Mouse (Mus musculus): ENCODE measurements around the gene Shc2. TPM values are rescaled to one million over a fixed set of nuclear protein-coding genes. Genes with fewer than 3 reads are reported as not detected.

Gene Shc2
- polyA plus RNA-seq (2014; fragmentation: Illumina TruSeq; extraction: RNeasy Lipid Tissue Mini Kit (QIAGEN cat#74804); ENCODE audit: low read depth, low replicate concordance): 4.0 TPM

DNA sequence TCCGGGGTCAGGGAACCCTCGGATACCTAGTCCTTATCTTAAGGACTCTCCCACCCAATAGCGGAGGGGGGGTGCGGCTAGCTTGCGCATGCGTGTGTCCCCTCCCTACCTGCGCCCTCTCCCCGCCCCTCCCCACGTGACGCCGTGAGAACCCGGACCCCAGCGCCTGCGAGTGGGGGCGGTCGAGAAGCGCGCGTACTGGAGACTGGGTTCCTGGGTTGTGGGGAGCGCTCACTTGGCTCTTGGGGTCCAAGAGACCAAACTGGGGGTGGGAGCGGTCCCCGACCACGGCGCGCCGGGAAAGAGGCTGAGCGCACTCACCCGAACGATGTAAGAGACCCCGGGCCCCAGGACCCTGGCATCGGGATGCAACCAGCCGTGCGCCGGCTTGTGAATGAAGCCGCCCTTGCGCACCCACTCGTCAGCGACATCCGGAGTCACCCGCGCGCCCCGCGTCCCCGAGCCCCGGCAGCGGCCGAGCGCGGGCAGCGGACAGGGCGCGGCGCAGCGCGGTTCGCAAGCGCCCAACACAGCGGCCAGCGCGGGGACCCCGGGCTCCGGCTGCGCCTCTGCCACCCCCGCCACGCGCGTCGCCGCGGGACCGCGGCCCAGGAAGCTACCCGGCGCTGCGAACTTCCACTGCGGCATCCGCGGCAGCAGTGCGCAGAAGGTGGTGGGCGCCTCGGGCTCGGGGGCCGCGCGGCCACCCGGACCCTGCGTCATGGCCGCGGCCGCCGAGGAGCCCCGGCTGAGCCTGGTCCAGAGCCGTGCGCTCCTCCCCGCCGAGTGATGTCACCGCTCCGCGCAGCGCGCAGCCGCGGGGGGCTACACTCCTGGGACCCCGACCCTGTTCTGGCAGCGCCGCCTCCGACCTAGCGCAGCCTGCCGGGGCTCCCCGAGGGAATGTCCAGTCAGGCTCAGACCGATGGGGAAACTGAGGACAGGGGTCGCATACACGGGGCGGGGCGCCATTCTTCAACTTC lies at the start of gene Shc2:
Gene Shc2 (minus strand): TSS at position 791 of the 983 bp plus-strand sequence.

DNA sequence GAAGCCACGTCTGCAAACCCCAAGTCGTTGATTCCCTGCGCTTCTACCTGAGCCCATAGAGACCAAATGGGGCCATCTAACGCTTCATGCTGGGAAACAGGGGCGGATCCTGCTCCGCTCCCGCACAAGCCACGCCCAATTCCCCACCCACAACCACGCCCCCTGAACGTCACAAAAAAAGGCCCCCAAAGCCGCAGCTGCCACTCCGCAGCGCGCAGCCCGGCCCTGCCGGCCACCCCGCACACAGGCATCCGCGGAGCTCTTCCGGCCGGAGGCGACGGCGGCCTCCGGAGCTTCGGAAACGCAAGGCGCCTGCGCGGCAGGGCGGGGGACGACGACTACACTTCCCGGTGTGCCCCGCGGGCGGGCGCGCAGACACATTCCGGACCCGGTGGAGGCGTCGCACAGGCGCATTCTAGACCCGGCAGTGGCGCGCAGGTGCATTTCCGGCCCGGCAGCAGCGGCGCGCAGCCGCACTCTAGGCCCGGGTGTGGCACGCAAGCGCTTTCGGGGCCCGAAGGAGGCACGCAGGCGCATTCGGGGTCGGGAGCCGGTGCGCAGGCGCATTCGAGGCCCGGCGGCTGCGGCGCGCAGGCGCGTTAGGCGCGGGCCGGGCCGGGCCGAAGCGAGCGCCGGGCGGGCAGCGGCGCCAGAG lies 44.0 kb upstream of the Shc2 start, which contains the start of gene Cdc34:
Gene Cdc34 (plus strand): TSS at position 605 of the 655 bp plus-strand sequence.

DNA sequence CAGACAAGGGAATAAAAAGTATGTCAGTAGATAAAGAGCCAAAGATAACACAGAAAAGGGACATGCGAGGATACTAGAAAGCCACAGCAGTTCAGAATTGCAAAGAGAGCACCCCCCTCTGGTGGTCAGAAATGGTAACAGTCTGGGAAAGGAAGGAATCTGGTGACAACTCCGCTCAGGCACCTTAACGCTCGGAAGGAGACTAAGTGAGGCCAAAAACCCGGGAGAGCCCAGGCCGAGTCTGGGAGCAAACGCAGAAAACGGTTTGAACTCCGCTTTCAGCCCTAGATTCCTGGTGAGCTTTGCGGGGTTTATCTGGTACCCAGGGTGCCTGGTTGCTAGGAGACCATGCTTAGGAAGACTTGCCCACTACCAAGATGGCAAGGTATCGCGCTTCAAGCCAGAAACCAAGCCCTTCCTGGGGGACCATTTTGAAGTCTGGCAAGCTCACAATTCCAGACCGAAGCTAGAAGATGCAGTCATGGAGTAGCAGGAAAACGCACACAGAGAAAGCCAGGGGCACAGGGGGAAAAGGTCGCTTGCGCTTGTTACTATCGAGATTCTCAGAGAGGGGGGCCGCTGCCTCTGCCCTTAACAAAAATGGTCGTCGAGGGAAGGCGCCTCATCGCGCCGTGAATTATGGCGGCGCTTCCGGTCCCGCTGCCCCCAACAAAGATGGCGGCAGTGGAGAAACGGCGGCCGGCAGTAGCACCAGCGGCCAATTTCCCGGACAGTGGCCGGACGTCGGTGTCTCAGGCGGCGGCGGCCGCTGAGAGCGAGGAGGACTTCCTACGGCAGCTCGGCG lies 31.3 kb upstream of the Shc2 start, which contains the start of gene Tpgs1:
Gene Tpgs1 (plus strand): TSS at position 599 of the 805 bp plus-strand sequence.

DNA sequence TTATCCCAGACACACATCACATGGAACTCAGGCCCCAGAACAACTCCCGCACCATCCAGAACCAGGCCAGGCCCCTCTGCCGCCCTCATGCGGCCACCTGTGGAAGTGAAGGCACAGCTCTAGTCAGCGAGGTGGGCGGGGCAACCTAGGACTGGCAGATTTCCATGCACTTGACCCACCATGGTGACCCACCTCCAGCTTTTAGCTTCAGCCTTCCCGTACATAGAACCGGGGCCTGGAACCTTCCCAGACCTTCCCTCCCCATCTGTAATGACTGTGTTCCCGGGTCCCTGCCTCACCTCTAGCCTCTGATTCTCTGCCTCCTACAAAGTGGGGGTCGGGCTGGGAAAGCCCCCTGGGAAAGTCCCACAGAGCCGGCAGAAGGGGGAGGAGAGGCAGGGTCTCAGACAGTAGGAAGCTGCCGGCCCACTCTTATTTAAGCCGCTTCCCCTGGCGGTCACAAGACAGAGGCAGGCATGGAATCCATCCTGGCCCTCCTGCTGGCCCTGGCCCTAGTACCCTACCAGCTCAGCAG lies 26.5 kb upstream of the Shc2 start, which contains the start of gene Madcam1:
Gene Madcam1 (plus strand): TSS at position 429 of the 535 bp plus-strand sequence.

DNA sequence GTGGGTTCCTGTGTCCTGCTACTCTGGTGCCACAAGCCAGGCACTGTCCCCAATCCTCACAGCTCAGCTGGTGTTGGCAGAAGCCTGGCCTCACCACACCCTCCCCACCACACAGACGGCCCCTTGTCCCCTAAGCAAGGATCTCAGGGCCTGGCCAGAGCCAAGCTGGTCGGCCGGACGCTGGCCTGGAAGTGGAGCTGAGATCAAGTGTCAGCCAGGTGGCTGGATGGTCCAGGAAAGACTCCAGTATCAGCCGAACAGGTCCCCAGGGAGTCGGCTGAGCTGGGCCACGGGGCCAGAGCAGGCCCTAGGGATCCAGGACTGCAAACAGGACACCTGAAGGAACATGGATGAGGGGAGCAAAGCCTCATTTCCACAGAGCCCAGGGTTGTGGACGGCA lies 8.0 kb upstream of the Shc2 start, which contains the start of gene Odf3l2:
Gene Odf3l2 (minus strand): TSS at position 28 of the 400 bp plus-strand sequence.

DNA sequence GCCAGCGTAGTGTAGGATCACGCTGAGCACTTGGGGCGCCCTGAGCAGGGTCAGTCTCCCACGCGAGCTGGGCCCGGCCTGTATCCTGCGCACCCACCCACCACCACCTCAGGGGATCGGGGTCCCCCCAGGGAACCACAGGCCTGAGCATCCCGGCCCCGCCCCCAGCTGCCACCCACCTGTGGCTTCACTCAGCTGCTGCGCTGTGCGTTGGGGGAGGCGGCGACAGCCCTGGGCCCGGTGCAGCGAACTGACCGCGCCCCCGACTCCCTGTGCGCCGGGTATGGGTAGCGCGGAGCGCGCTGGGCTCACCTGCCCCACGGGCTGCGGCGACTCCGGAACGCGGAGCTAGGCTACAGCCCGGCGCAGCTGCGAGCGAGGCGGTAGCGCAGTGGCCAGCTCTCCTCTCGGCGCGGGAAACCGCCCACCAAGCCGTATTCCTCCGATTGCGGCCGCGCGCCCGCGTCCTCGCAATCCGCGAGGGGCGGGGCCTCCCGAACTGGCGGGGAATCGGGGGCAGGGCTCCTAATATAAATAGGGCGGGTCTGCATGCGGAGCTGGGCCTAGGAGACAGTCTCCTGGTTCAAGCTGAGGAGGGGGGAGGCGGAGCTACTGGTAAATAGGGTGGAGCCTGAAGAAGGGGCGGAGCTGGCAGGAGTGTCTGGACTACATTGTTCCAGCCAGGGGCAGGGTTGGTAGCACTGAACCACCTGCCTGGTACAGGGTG lies 24.0 kb downstream of the Shc2 start, which contains the start of gene C2cd4c:
Gene C2cd4c (minus strand): TSS at position 448 of the 727 bp plus-strand sequence.

DNA sequence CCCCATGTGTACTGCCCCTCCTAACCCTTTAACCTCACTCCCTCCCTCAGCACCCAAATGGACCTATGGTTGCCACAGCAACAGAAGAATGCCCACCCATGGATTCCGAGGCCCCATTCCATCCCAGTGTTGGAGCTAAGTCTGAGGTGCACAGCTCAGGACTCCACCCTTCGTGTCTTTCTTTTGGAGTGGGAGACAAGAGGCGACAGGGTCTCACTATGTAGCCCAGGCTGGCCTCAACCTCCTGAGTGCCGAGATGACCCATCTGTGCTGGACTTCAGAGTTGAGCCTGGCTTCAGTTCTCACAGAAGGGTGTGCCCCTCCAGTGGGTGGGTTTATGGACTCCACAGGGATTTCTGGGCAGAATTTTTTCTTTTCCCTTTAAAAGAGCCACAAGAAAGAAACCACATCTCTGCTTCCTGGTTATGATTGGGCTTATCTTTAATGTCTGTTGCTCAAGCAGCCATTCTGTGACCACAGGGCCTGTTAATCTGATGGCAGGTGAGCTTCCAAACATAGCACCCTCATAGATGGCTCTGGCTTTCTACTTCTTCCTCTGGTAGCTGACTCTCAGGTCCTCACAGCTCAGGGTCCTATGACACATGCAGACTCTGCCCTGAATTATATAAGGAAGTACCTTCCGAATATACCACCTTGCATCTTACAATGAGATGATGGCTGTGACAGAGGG lies 50.5 kb downstream of the Shc2 start, which contains the start of gene Theg:
Gene Theg (minus strand): TSS at position 271 of the 691 bp plus-strand sequence.

Other genes starting within 250 kb of the Shc2 start
- gene Vmn2r83, start 169.2 kb downstream of the Shc2 start, polyA plus RNA-seq (2014; fragmentation: Illumina TruSeq; extraction: RNeasy Lipid Tissue Mini Kit (QIAGEN cat#74804); ENCODE audit: low read depth, low replicate concordance): not detected
- gene Plpp2, start 104.1 kb downstream of the Shc2 start, polyA plus RNA-seq (2014; fragmentation: Illumina TruSeq; extraction: RNeasy Lipid Tissue Mini Kit (QIAGEN cat#74804); ENCODE audit: low read depth, low replicate concordance): 32.1 TPM
- gene Mier2, start 82.7 kb downstream of the Shc2 start, polyA plus RNA-seq (2014; fragmentation: Illumina TruSeq; extraction: RNeasy Lipid Tissue Mini Kit (QIAGEN cat#74804); ENCODE audit: low read depth, low replicate concordance): 21.9 TPM
- gene Theg, start 50.6 kb downstream of the Shc2 start, polyA plus RNA-seq (2014; fragmentation: Illumina TruSeq; extraction: RNeasy Lipid Tissue Mini Kit (QIAGEN cat#74804); ENCODE audit: low read depth, low replicate concordance): 5.1 TPM
- gene C2cd4c, start 23.9 kb downstream of the Shc2 start, polyA plus RNA-seq (2014; fragmentation: Illumina TruSeq; extraction: RNeasy Lipid Tissue Mini Kit (QIAGEN cat#74804); ENCODE audit: low read depth, low replicate concordance): not detected
- not detected for gene Odf3l2, start 7.8 kb upstream of the Shc2 start, polyA plus RNA-seq (2014; fragmentation: Illumina TruSeq; extraction: RNeasy Lipid Tissue Mini Kit (QIAGEN cat#74804); ENCODE audit: low read depth, low replicate concordance)
- gene Madcam1, start 26.6 kb upstream of the Shc2 start, polyA plus RNA-seq (2014; fragmentation: Illumina TruSeq; extraction: RNeasy Lipid Tissue Mini Kit (QIAGEN cat#74804); ENCODE audit: low read depth, low replicate concordance): not detected
- gene Tpgs1, start 31.5 kb upstream of the Shc2 start, polyA plus RNA-seq (2014; fragmentation: Illumina TruSeq; extraction: RNeasy Lipid Tissue Mini Kit (QIAGEN cat#74804); ENCODE audit: low read depth, low replicate concordance): 29.6 TPM
- gene Cdc34, start 44.3 kb upstream of the Shc2 start, polyA plus RNA-seq (2014; fragmentation: Illumina TruSeq; extraction: RNeasy Lipid Tissue Mini Kit (QIAGEN cat#74804); ENCODE audit: low read depth, low replicate concordance): 64.7 TPM
- 0.63 TPM for gene Gzmm, start 51.1 kb upstream of the Shc2 start, polyA plus RNA-seq (2014; fragmentation: Illumina TruSeq; extraction: RNeasy Lipid Tissue Mini Kit (QIAGEN cat#74804); ENCODE audit: low read depth, low replicate concordance)
- gene Bsg, start 66.6 kb upstream of the Shc2 start, polyA plus RNA-seq (2014; fragmentation: Illumina TruSeq; extraction: RNeasy Lipid Tissue Mini Kit (QIAGEN cat#74804); ENCODE audit: low read depth, low replicate concordance): 523 TPM
- 0.37 TPM for gene Hcn2, start 78.7 kb upstream of the Shc2 start, polyA plus RNA-seq (2014; fragmentation: Illumina TruSeq; extraction: RNeasy Lipid Tissue Mini Kit (QIAGEN cat#74804); ENCODE audit: low read depth, low replicate concordance)
- gene Polrmt, start 108.7 kb upstream of the Shc2 start, polyA plus RNA-seq (2014; fragmentation: Illumina TruSeq; extraction: RNeasy Lipid Tissue Mini Kit (QIAGEN cat#74804); ENCODE audit: low read depth, low replicate concordance): 24.5 TPM
- not detected for gene Fgf22, start 117.2 kb upstream of the Shc2 start, polyA plus RNA-seq (2014; fragmentation: Illumina TruSeq; extraction: RNeasy Lipid Tissue Mini Kit (QIAGEN cat#74804); ENCODE audit: low read depth, low replicate concordance)
- gene Rnf126, start 129.0 kb upstream of the Shc2 start, polyA plus RNA-seq (2014; fragmentation: Illumina TruSeq; extraction: RNeasy Lipid Tissue Mini Kit (QIAGEN cat#74804); ENCODE audit: low read depth, low replicate concordance): 37.4 TPM
- 19.8 TPM for gene Fstl3, start 139.4 kb upstream of the Shc2 start, polyA plus RNA-seq (2014; fragmentation: Illumina TruSeq; extraction: RNeasy Lipid Tissue Mini Kit (QIAGEN cat#74804); ENCODE audit: low read depth, low replicate concordance)
- gene Prss57, start 153.0 kb upstream of the Shc2 start, polyA plus RNA-seq (2014; fragmentation: Illumina TruSeq; extraction: RNeasy Lipid Tissue Mini Kit (QIAGEN cat#74804); ENCODE audit: low read depth, low replicate concordance): not detected
- gene Palm, start 155.7 kb upstream of the Shc2 start, polyA plus RNA-seq (2014; fragmentation: Illumina TruSeq; extraction: RNeasy Lipid Tissue Mini Kit (QIAGEN cat#74804); ENCODE audit: low read depth, low replicate concordance): 60.4 TPM
- 1.5 TPM for gene Misp, start 183.1 kb upstream of the Shc2 start, polyA plus RNA-seq (2014; fragmentation: Illumina TruSeq; extraction: RNeasy Lipid Tissue Mini Kit (QIAGEN cat#74804); ENCODE audit: low read depth, low replicate concordance)
- gene Ptbp1, start 216.5 kb upstream of the Shc2 start, polyA plus RNA-seq (2014; fragmentation: Illumina TruSeq; extraction: RNeasy Lipid Tissue Mini Kit (QIAGEN cat#74804); ENCODE audit: low read depth, low replicate concordance): 149 TPM
- gene Prtn3, start 236.6 kb upstream of the Shc2 start, polyA plus RNA-seq (2014; fragmentation: Illumina TruSeq; extraction: RNeasy Lipid Tissue Mini Kit (QIAGEN cat#74804); ENCODE audit: low read depth, low replicate concordance): 14.3 TPM
- gene Plppr3, start 236.7 kb upstream of the Shc2 start, polyA plus RNA-seq (2014; fragmentation: Illumina TruSeq; extraction: RNeasy Lipid Tissue Mini Kit (QIAGEN cat#74804); ENCODE audit: low read depth, low replicate concordance): 7.2 TPM
- gene Elane, start 248.3 kb upstream of the Shc2 start, polyA plus RNA-seq (2014; fragmentation: Illumina TruSeq; extraction: RNeasy Lipid Tissue Mini Kit (QIAGEN cat#74804); ENCODE audit: low read depth, low replicate concordance): 0.67 TPM

Data from adipose tissue, adult 10 weeks (tissue).